Mouse (Mus musculus): ENCODE results near the gene Med7. TPM values are rescaled to one million over a fixed set of nuclear protein-coding genes. Genes with fewer than 3 reads are reported as not detected.

Gene Med7
- 29.6 TPM for polyA plus RNA-seq (2017; shearing (Covaris generic))

GRCm38 (mm10) chr11:46436760-46437458 lies at the start of gene Med7:
Gene Med7 (plus strand): TSS chr11:46436925.

GRCm38 (mm10) chr11:46389336-46390117 lies 47.2 kb upstream of the Med7 start, which contains the start of gene Itk:
Gene Itk (minus strand): TSS chr11:46389515.

GRCm38 (mm10) chr11:46396167-46396859 lies 40.4 kb upstream of the Med7 start, which contains the start of gene Fam71b:
Gene Fam71b (plus strand): TSS chr11:46396559.

GRCm38 (mm10) chr11:46454453-46455045 lies 17.8 kb downstream of the Med7 start, which contains the start of gene Havcr2:
Gene Havcr2 (plus strand): TSS chr11:46454935.

Other genes starting within 250 kb of the Med7 start
- gene Fndc9, start 201.4 kb upstream of the Med7 start, polyA plus RNA-seq (2017; shearing (Covaris generic)) = 1.3 TPM
- 158 TPM for gene Cyfip2, start 124.1 kb upstream of the Med7 start, polyA plus RNA-seq (2017; shearing (Covaris generic))
- gene Itk, start 47.4 kb upstream of the Med7 start, polyA plus RNA-seq (2017; shearing (Covaris generic)) = 933 TPM
- gene Fam71b, start 40.4 kb upstream of the Med7 start, polyA plus RNA-seq (2017; shearing (Covaris generic)) = 19.5 TPM
- gene Havcr2, start 18.0 kb downstream of the Med7 start, polyA plus RNA-seq (2017; shearing (Covaris generic)) = 3.2 TPM
- not detected for gene Gm12169, start 87.3 kb downstream of the Med7 start, polyA plus RNA-seq (2017; shearing (Covaris generic))
- not detected for gene BC053393, start 134.6 kb downstream of the Med7 start, polyA plus RNA-seq (2017; shearing (Covaris generic))
- gene Dppa1, start 192.3 kb downstream of the Med7 start, polyA plus RNA-seq (2017; shearing (Covaris generic)) = not detected